ENCODE assay signal across 20 mouse cellular contexts in genomic region chr17:77930253-77930652, GRCm38 (mm10).
DNase-seq lines count a peak whose midpoint lies in the region; ATAC-seq and TF ChIP-seq lines count a peak whose summit lies in the region.
"Had no signal": no experiment of that assay in that cellular context is flagged by ENCODE, and none has a peak within 500 bp of the region (broad histone marks: within the 10 kb centered on the region; RNA-seq: fewer than 3 reads in every experiment).

No protein-coding gene starts in this region.

- H3K9ac ChIP-seq in forebrain, embryonic 15.5 days (replicated peaks), result no peak overlapping the region
- H3K9ac ChIP-seq in hindbrain, embryonic 14.5 days, result no peak overlapping the region
- H3K9ac ChIP-seq: limb, embryonic 13.5 days; liver, embryonic 13.5 days; lung, embryonic 14.5 days had no signal

- H3K36me3 ChIP-seq in forebrain, embryonic 15.5 days, result no peaks in the 10 kb centered on the region
- H3K36me3 ChIP-seq in hindbrain, embryonic 14.5 days (replicated peaks; ENCODE audit: control insufficient read depth, insufficient read depth), result no peaks in the 10 kb centered on the region
- H3K36me3 ChIP-seq: limb, embryonic 13.5 days; liver, embryonic 13.5 days had no signal

- no peak for TF ChIP-seq CTCF in brain, embryonic 14.5 days (IDR thresholded peaks at IDR 0.05; ENCODE audit: borderline replicate concordance, extremely low read depth, insufficient read depth, insufficient read length)

- no peak for TF ChIP-seq POLR2A in brain, embryonic 14.5 days (IDR thresholded peaks at IDR 0.05; ENCODE audit: borderline replicate concordance, extremely low read depth, insufficient read depth, insufficient read length, poor library complexity, severe bottlenecking)

- H3K27ac ChIP-seq in forebrain, embryonic 15.5 days (replicated peaks), result peak overlapping the region; percentile 78
- peak overlapping the region; percentile 57; the same call in 1 of the 2 replicates for H3K27ac ChIP-seq in hindbrain, embryonic 14.5 days
- H3K27ac ChIP-seq: gastrocnemius, adult 2 months; limb, embryonic 13.5 days; liver, embryonic 13.5 days had no signal

- 47% methylated on average over 3 of the region's 3 CpGs for WGBS in forebrain, embryonic 15.5 days
- 52% methylated on average over 3 of the region's 3 CpGs for WGBS in hindbrain, embryonic 14.5 days

- no peak overlapping the region for H3K4me2 ChIP-seq in forebrain, embryonic 15.5 days (replicated peaks)
- H3K4me2 ChIP-seq in hindbrain, embryonic 14.5 days (replicated peaks), result no peak overlapping the region
- H3K4me2 ChIP-seq: heart, embryonic 11.5 days; limb, embryonic 13.5 days; liver, embryonic 13.5 days; lung, embryonic 14.5 days had no signal

- H3K27me3 ChIP-seq in forebrain, embryonic 15.5 days, result no peaks in the 10 kb centered on the region
- H3K27me3 ChIP-seq in hindbrain, embryonic 14.5 days (ENCODE audit: control insufficient read depth, insufficient read depth, low read length), result no peaks in the 10 kb centered on the region
- H3K27me3 ChIP-seq: limb, embryonic 13.5 days; liver, embryonic 13.5 days had no signal

- H3K4me1 ChIP-seq in forebrain, embryonic 15.5 days, result peaks cover 12% of the 10 kb centered on the region
- 0 out of 2 replicates have a peak, but pooled peaks cover 5% of the 10 kb centered on the region for H3K4me1 ChIP-seq in hindbrain, embryonic 14.5 days (replicated peaks; ENCODE audit: control insufficient read depth, insufficient read depth, low read length)
- H3K4me1 ChIP-seq: limb, embryonic 13.5 days; liver, embryonic 13.5 days had no signal

- ATAC-seq in forebrain, embryonic 15.5 days (replicated peaks), result peak; percentile 73
- 0 out of 2 replicates have a peak, but pooled peaks have one; percentile 51 for ATAC-seq in hindbrain, embryonic 14.5 days (ENCODE audit: low FRiP score)
- ATAC-seq: inflammation-experienced regulatory T-cells, adult 6 months had no signal

- H3K9me3 ChIP-seq in forebrain, embryonic 15.5 days, result no peaks in the 10 kb centered on the region
- H3K9me3 ChIP-seq in hindbrain, embryonic 14.5 days (ENCODE audit: control insufficient read depth, low read length), result no peaks in the 10 kb centered on the region
- H3K9me3 ChIP-seq: limb, embryonic 13.5 days; liver, embryonic 13.5 days had no signal

- DNase-seq in layer of hippocampus, adult 11-12 months (ENCODE audit: low spot score), result peak; percentile 8
- no peak for DNase-seq in layer of hippocampus, adult 9-11 months
- DNase-seq in brain, embryonic 14.5 days (ENCODE audit: low read depth), result peak; percentile 62
- no peak for DNase-seq in hindbrain, embryonic 14.5 days (ENCODE audit: low spot score)
- no peak for DNase-seq in frontal cortex, adult 2 months (ENCODE audit: extremely low spot score in 1 of 2, low spot score in 1 of 2)
- no peak for DNase-seq in right cerebral cortex, postnatal 36 days (ENCODE audit: low spot score in 2 of 2)
- DNase-seq: cerebellum, adult 8-10 months; embryo, embryonic 11 days; gastrocnemius, adult 2 months; heart, postnatal 14 days; kidney, postnatal 4 days; liver, embryonic 13.5 days; lung, embryonic 14.5 days; lung, postnatal 36 days; spleen, adult 18-20 months; thymus, postnatal 36 days had no signal

- no peak overlapping the region for H3K4me3 ChIP-seq in forebrain, embryonic 15.5 days
- H3K4me3 ChIP-seq in hindbrain, embryonic 14.5 days (replicated peaks; ENCODE audit: low read length), result no peak overlapping the region
- H3K4me3 ChIP-seq: gastrocnemius, adult 2 months; limb, embryonic 13.5 days; liver, embryonic 13.5 days had no signal

Comparison
In these comparisons a context has a peak if more than half of its experiments do, and no peak if none do; other contexts are left out.
1. DNase-seq: peak in layer of hippocampus, adult 11-12 months (single experiment) and brain, embryonic 14.5 days (single experiment); none in layer of hippocampus, adult 9-11 months (single experiment), hindbrain, embryonic 14.5 days (single experiment), frontal cortex, adult 2 months (0 of 2) and right cerebral cortex, postnatal 36 days (0 of 2).